Mouse (Mus musculus) lung, adult 2 months (tissue): Measurements from ENCODE around the gene Rps2.

ENCODE experiments used
- CTCF ChIP-seq: fragments of 200-500 bp; IDR thresholded peaks from 2 replicates; pipeline ENCODE4 v1.5.1; 2011; ENCODE audit warnings: mild to moderate bottlenecking, low read length, control low read depth; ENCODE audit not compliant: insufficient read depth
- POLR2A ChIP-seq: fragments of 200-500 bp; IDR thresholded peaks from 2 replicates; pipeline ENCODE4 v1.6.1; 2011; ENCODE audit warnings: low read depth, mild to moderate bottlenecking, control low read depth, low read length, borderline replicate concordance; ENCODE audit errors: extremely low read depth

DNA sequence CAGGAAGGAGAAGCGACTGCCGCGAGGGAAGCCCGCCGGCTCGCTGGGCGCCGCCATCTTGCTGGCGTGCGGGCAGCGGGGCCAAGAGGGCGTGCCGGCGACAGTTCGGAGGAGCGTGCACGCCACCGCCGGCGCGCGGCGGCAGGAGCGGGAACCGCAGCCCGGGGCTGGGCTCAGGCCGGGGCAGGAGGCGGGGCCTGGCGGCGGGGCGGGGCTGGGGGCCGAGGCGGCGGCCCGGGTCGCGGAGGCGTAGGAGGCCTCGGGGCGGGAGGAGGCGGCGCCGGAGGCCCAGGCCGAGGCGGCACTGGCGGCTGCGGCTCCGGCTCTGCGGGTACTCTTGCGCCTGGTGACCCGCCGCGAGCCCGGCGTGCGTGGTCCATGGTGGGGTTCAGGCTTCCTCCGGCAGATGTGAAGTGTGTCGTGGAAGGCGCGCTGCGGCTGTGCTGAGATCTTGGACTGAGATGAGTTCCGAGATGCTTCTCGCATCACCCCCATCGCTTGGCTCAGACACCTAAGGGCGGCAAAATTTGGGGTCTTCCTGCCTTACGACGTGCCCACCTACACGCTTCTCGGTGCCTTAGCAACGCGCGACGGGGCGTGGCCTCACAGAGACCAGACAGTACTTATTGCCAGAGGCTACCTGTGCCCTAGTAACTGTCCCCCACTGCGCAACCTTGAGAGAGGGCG is 21.8 kb upstream of the Rps2 start, which contains the start of the genes Gfer and Noxo1:
- TF ChIP-seq CTCF (no peak), POLR2A (peak; percentile 43; the same call in 1 of the 2 replicates)
